In the genomic region with DNA sequence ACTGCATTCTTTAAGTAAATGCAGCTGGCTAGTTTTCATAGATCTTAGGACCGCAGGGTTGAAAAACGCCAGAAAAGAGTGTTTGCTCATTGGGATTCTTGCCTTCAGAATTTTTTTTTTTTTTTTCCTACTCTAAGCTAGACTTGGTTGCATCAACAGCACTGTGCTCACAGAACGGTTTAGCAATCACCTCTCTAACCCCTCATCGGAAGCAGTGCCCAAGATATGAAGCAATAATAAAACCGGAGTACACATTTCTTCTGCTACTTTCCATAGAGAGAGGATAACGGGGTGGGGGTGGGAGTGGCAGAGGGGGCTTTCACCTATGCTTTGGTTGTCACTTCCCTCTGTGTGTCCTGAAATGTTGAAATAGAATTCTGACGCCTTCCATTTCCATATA, we compare ENCODE assay signal across 15 mouse cellular contexts. TPM values are rescaled to one million over a fixed set of nuclear protein-coding genes. Genes with fewer than 3 reads are reported as not detected.
DNase-seq lines count a peak whose midpoint lies in the region; ATAC-seq and TF ChIP-seq lines count a peak whose summit lies in the region.
"Had no signal": no experiment of that assay in that cellular context is flagged by ENCODE, and none has a peak within 500 bp of the region (broad histone marks: within the 10 kb centered on the region; RNA-seq: fewer than 3 reads in every experiment).

No protein-coding gene starts in this region.

- 66% methylated on average over 7 of the region's 7 CpGs for WGBS in hindbrain, embryonic 15.5 days
- 64% methylated on average over 7 of the region's 7 CpGs for WGBS in hindbrain, postnatal 0 days
- 69% methylated on average over 7 of the region's 7 CpGs for WGBS in neural tube, embryonic 13.5 days
- 51% methylated on average over 7 of the region's 7 CpGs for WGBS in liver, embryonic 11.5 days

- no peak for ATAC-seq in hindbrain, embryonic 15.5 days (ENCODE audit: low FRiP score, low read depth)
- ATAC-seq in hindbrain, postnatal 0 days, result no peak
- ATAC-seq in neural tube, embryonic 13.5 days (ENCODE audit: low read depth), result no peak
- ATAC-seq in liver, embryonic 11.5 days (replicated peaks; ENCODE audit: low FRiP score), result no peak

- no peak overlapping the region for H3K9ac ChIP-seq in hindbrain, embryonic 15.5 days
- no peak overlapping the region for H3K9ac ChIP-seq in hindbrain, postnatal 0 days (replicated peaks; ENCODE audit: low read length)
- H3K9ac ChIP-seq in neural tube, embryonic 13.5 days, result no peak overlapping the region
- no peak overlapping the region for H3K9ac ChIP-seq in liver, embryonic 11.5 days (ENCODE audit: low read depth, low read length)

- peak overlapping the region; percentile 26 for H3K4me2 ChIP-seq in hindbrain, embryonic 15.5 days
- no peak overlapping the region for H3K4me2 ChIP-seq in hindbrain, postnatal 0 days (ENCODE audit: low read depth, low read length)
- peak overlapping the region; percentile 13; the same call in 1 of the 2 replicates for H3K4me2 ChIP-seq in neural tube, embryonic 13.5 days
- peak overlapping the region; percentile 33; the same call in 1 of the 2 replicates for H3K4me2 ChIP-seq in liver, embryonic 11.5 days

- no peak for DNase-seq in hindbrain, postnatal 0 days (ENCODE audit: low spot score)
- no peak for DNase-seq in neural tube, embryonic 10.5 days (ENCODE audit: extremely low spot score, low spot score)
- no peak for DNase-seq in liver, embryonic 11.5 days (ENCODE audit: low spot score)
- no peak for DNase-seq in Muller cell, postnatal 12 days (ENCODE audit: inconsistent ontology term)
- DNase-seq in spleen, postnatal 4 days (ENCODE audit: low spot score in 2 of 2), result no peak
- DNase-seq: cerebellum, adult 8-10 months; heart, adult 18-20 months; thymus, postnatal 4 days had no signal

- H3K4me1 ChIP-seq in hindbrain, embryonic 15.5 days (replicated peaks), result no peaks in the 10 kb centered on the region
- H3K4me1 ChIP-seq in hindbrain, postnatal 0 days (ENCODE audit: insufficient read depth, low read length), result no peaks in the 10 kb centered on the region
- no peaks in the 10 kb centered on the region for H3K4me1 ChIP-seq in neural tube, embryonic 13.5 days (replicated peaks)
- no peaks in the 10 kb centered on the region for H3K4me1 ChIP-seq in liver, embryonic 11.5 days (replicated peaks; ENCODE audit: control insufficient read depth, insufficient read depth, low read length)

- H3K36me3 ChIP-seq in hindbrain, embryonic 15.5 days, result no peaks in the 10 kb centered on the region
- H3K36me3 ChIP-seq in hindbrain, postnatal 0 days (ENCODE audit: insufficient read depth, low read length), result no peaks in the 10 kb centered on the region
- H3K36me3 ChIP-seq in neural tube, embryonic 13.5 days, result no peaks in the 10 kb centered on the region
- H3K36me3 ChIP-seq in liver, embryonic 11.5 days (ENCODE audit: control insufficient read depth, insufficient read depth, low read length), result no peaks in the 10 kb centered on the region

- no peaks in the 10 kb centered on the region for H3K27me3 ChIP-seq in hindbrain, embryonic 15.5 days
- no peaks in the 10 kb centered on the region for H3K27me3 ChIP-seq in hindbrain, postnatal 0 days (ENCODE audit: insufficient read depth, low read length)
- no peaks in the 10 kb centered on the region for H3K27me3 ChIP-seq in neural tube, embryonic 13.5 days
- no peaks in the 10 kb centered on the region for H3K27me3 ChIP-seq in liver, embryonic 11.5 days (replicated peaks; ENCODE audit: control insufficient read depth, insufficient read depth, low read length)

- no peaks in the 10 kb centered on the region for H3K9me3 ChIP-seq in hindbrain, embryonic 15.5 days
- H3K9me3 ChIP-seq in hindbrain, postnatal 0 days (ENCODE audit: low read length), result no peaks in the 10 kb centered on the region
- H3K9me3 ChIP-seq in neural tube, embryonic 13.5 days, result no peaks in the 10 kb centered on the region
- no peaks in the 10 kb centered on the region for H3K9me3 ChIP-seq in liver, embryonic 11.5 days (ENCODE audit: control insufficient read depth, low read length)

- H3K4me3 ChIP-seq in hindbrain, embryonic 15.5 days, result 0 out of 2 replicates have a peak overlapping the region, but pooled peaks have one; percentile 1
- no peak overlapping the region for H3K4me3 ChIP-seq in hindbrain, postnatal 0 days (ENCODE audit: low read length)
- no peak overlapping the region for H3K4me3 ChIP-seq in neural tube, embryonic 13.5 days
- no peak overlapping the region for H3K4me3 ChIP-seq in liver, embryonic 11.5 days (ENCODE audit: low read depth, low read length)
- H3K4me3 ChIP-seq: myocyte had no signal

- no peak overlapping the region for H3K27ac ChIP-seq in hindbrain, embryonic 15.5 days (replicated peaks)
- H3K27ac ChIP-seq in hindbrain, postnatal 0 days, result no peak overlapping the region
- H3K27ac ChIP-seq in neural tube, embryonic 13.5 days (replicated peaks), result no peak overlapping the region
- H3K27ac ChIP-seq in liver, embryonic 11.5 days (ENCODE audit: low read depth, low read length), result no peak overlapping the region
- H3K27ac ChIP-seq: macrophage had no signal

- no peak for TF ChIP-seq CTCF in hindbrain, postnatal 0 days (IDR thresholded peaks at IDR 0.05; ENCODE audit: low read depth)

RNA-seq across cellular contexts. Expression of gene Gm7075, which starts 5.7 kb away (rescaled TPM):
- polyA plus RNA-seq in hindbrain, embryonic 15.5 days (2015; fragmentation: Nextera tagmentation; extraction: Ambion mirVana), result not detected in 2 replicates
- not detected in 2 replicates for total RNA-seq in hindbrain, postnatal 0 days (2014; rRNA removed)
- polyA plus RNA-seq in hindbrain, postnatal 0 days (2015; fragmentation: Nextera tagmentation; extraction: Ambion mirVana), result not detected in 2 replicates
- not detected in 2 replicates for polyA plus RNA-seq in neural tube, embryonic 13.5 days (2015; fragmentation: Nextera tagmentation; extraction: Ambion mirVana)
- polyA plus RNA-seq in liver, embryonic 11.5 days (2014; fragmentation: Nextera tagmentation; extraction: Ambion mirVana), result not detected in 2 replicates
- total RNA-seq: heart, adult 18-20 months; left cerebral cortex, adult 8-10 months had no signal
- polyA plus RNA-seq: embryonic facial prominence, embryonic 11.5 days; frontal cortex, adult 2 months; macrophage; myocyte had no signal

RNA-seq across cellular contexts. Expression of gene Ctnna3, which starts 14.0 kb away (rescaled TPM):
- 1.7 and 1.8 TPM in 2 replicates for polyA plus RNA-seq in hindbrain, embryonic 15.5 days (2015; fragmentation: Nextera tagmentation; extraction: Ambion mirVana)
- total RNA-seq in hindbrain, postnatal 0 days (2014; rRNA removed), result 2.1 and 2.9 TPM in 2 replicates
- polyA plus RNA-seq in hindbrain, postnatal 0 days (2015; fragmentation: Nextera tagmentation; extraction: Ambion mirVana), result 1.0 and 1.3 TPM in 2 replicates
- polyA plus RNA-seq in neural tube, embryonic 13.5 days (2015; fragmentation: Nextera tagmentation; extraction: Ambion mirVana), result 3.7 and 4.1 TPM in 2 replicates
- 0.30 and 0.40 TPM in 2 replicates for polyA plus RNA-seq in liver, embryonic 11.5 days (2014; fragmentation: Nextera tagmentation; extraction: Ambion mirVana)
- polyA plus RNA-seq: macrophage had no signal

RNA-seq across cellular contexts. Expression of gene Dnajc12, which starts 33.6 kb away (rescaled TPM):
- 20.8 and 22.0 TPM in 2 replicates for polyA plus RNA-seq in hindbrain, embryonic 15.5 days (2015; fragmentation: Nextera tagmentation; extraction: Ambion mirVana)
- 6.6 and 8.4 TPM in 2 replicates for total RNA-seq in hindbrain, postnatal 0 days (2014; rRNA removed)
- 23.4 and 24.2 TPM in 2 replicates for polyA plus RNA-seq in hindbrain, postnatal 0 days (2015; fragmentation: Nextera tagmentation; extraction: Ambion mirVana)
- polyA plus RNA-seq in neural tube, embryonic 13.5 days (2015; fragmentation: Nextera tagmentation; extraction: Ambion mirVana), result 22.7 and 24.4 TPM in 2 replicates
- 18.7 and 19.5 TPM in 2 replicates for polyA plus RNA-seq in liver, embryonic 11.5 days (2014; fragmentation: Nextera tagmentation; extraction: Ambion mirVana)

RNA-seq across cellular contexts. Expression of gene Sirt1, which starts 34.3 kb away (rescaled TPM):
- 4.6 and 5.0 TPM in 2 replicates for polyA plus RNA-seq in hindbrain, embryonic 15.5 days (2015; fragmentation: Nextera tagmentation; extraction: Ambion mirVana)
- 11.0 and 12.6 TPM in 2 replicates for total RNA-seq in hindbrain, postnatal 0 days (2014; rRNA removed)
- 3.2 and 3.5 TPM in 2 replicates for polyA plus RNA-seq in hindbrain, postnatal 0 days (2015; fragmentation: Nextera tagmentation; extraction: Ambion mirVana)
- 4.7 and 5.1 TPM in 2 replicates for polyA plus RNA-seq in neural tube, embryonic 13.5 days (2015; fragmentation: Nextera tagmentation; extraction: Ambion mirVana)
- polyA plus RNA-seq in liver, embryonic 11.5 days (2014; fragmentation: Nextera tagmentation; extraction: Ambion mirVana), result 7.0 and 7.9 TPM in 2 replicates
